Mouse (Mus musculus): ENCODE results near the gene Klra1. TPM values are rescaled to one million over a fixed set of nuclear protein-coding genes. Genes with fewer than 3 reads are reported as not detected.

The Klra1 gene
- not detected in 2 replicates for total RNA-seq (2012; rRNA removed)
- not detected in 2 replicates for total RNA-seq (2014; rRNA removed)
- not detected in 2 replicates for polyA plus RNA-seq (2012; ENCODE audit: insufficient read length, low read depth)

GRCm38 (mm10) chr6:130386750-130387149 is at the start of gene Klra1:
Klra1 (minus strand) TSS chr6:130386874.
- Histone ChIP-seq H3K9ac (ENCODE audit: insufficient read depth, low read depth) (no peak within 1 kb of the TSS), H3K79me2 (replicated peaks; ENCODE audit: control insufficient read depth, extremely low read depth, insufficient read depth, poor library complexity, severe bottlenecking) (no peaks in the 10 kb centered on the region), H3K36me3 (replicated peaks in 1 of 2; ENCODE audit: control insufficient read depth in 1 of 2, insufficient read depth in 1 of 2, low read length in 1 of 2) (no peaks in the 10 kb centered on the region), H3K27me3 (replicated peaks) (no peaks in the 10 kb centered on the region), H3K9me3 (replicated peaks; ENCODE audit: low read length) (no peaks in the 10 kb centered on the region), H3K27ac (ENCODE audit: insufficient read depth, low read depth) (no peak within 1 kb of the TSS), H3K4me2 (ENCODE audit: insufficient read depth, low read depth, poor library complexity, severe bottlenecking) (no peak within 1 kb of the TSS), H3K4me1 (ENCODE audit: control insufficient read depth in 1 of 2, insufficient read depth in 2 of 2) (no peaks in the 10 kb centered on the region), H3K4me3 (replicated peaks in 1 of 3; ENCODE audit: low read depth in 2 of 3, low read length in 2 of 3, poor library complexity in 1 of 3) (no peak within 1 kb of the TSS)
- dilution Hi-C loops (cut with MboI; ENCODE audit: extremely low pct_ligation_motif_present, extremely low pct_unique_long_range_greater_than_20kb, low sequenced_read_pairs): no loop called here
- TF ChIP-seq MEF2A (IDR thresholded peaks at IDR 0.05; ENCODE audit: borderline replicate concordance, low read depth, low read length): no peak
- TF ChIP-seq MAX (IDR thresholded peaks at IDR 0.05; ENCODE audit: low read length): no peak
- TF ChIP-seq TBP (conservative IDR thresholded peaks at IDR 0.05; ENCODE audit: low read depth, low read length): no peak
- TF ChIP-seq CTCF (conservative IDR thresholded peaks at IDR 0.05 in 1 of 2, IDR thresholded peaks at IDR 0.05 in 1 of 2; ENCODE audit: low read depth in 2 of 2, low read length in 2 of 2): no peak
- TF ChIP-seq GABPA (IDR thresholded peaks at IDR 0.05; ENCODE audit: insufficient replicate concordance, low read depth, low read length): no peak
- TF ChIP-seq SMC3 (IDR thresholded peaks at IDR 0.05; ENCODE audit: low read depth, low read length): no peak
- no peak for TF ChIP-seq KAT2A (IDR thresholded peaks at IDR 0.05; ENCODE audit: insufficient replicate concordance, low read length)
- TF ChIP-seq USF2 (conservative IDR thresholded peaks at IDR 0.05; ENCODE audit: low read depth, low read length): no peak
- in situ Hi-C loops (cut with MboI; ENCODE audit: low pct_ligation_motif_present, low pct_unique_long_range_greater_than_20kb, low sequenced_read_pairs): no loop called here
- DNase-seq (ENCODE audit: extremely low read depth): no peak

- no peaks in the 10 kb centered on the region for H3K36me3 ChIP-seq (replicated peaks in 1 of 2; ENCODE audit: control insufficient read depth in 1 of 2, insufficient read depth in 1 of 2, low read length in 1 of 2)
- H3K4me1 ChIP-seq (ENCODE audit: control insufficient read depth in 1 of 2, insufficient read depth in 2 of 2): no peaks in the 10 kb centered on the region
- dilution Hi-C loops (cut with MboI; ENCODE audit: extremely low pct_ligation_motif_present, extremely low pct_unique_long_range_greater_than_20kb, low sequenced_read_pairs): no loop called here
- no peak overlapping the region for H3K4me3 ChIP-seq (replicated peaks in 1 of 3; ENCODE audit: low read depth in 2 of 3, low read length in 2 of 3, poor library complexity in 1 of 3)
- in situ Hi-C loops (cut with MboI; ENCODE audit: low pct_ligation_motif_present, low pct_unique_long_range_greater_than_20kb, low sequenced_read_pairs): no loop called here
- H3K9ac ChIP-seq (ENCODE audit: insufficient read depth, low read depth): no peak overlapping the region
- H3K79me2 ChIP-seq (replicated peaks; ENCODE audit: control insufficient read depth, extremely low read depth, insufficient read depth, poor library complexity, severe bottlenecking): no peaks in the 10 kb centered on the region
- no peak overlapping the region for H3K27ac ChIP-seq (ENCODE audit: insufficient read depth, low read depth)
- H3K27me3 ChIP-seq (replicated peaks): no peaks in the 10 kb centered on the region
- TF ChIP-seq POLR2A (IDR thresholded peaks at IDR 0.05; ENCODE audit: low read depth, low read length): no peak
- H3K4me2 ChIP-seq (ENCODE audit: insufficient read depth, low read depth, poor library complexity, severe bottlenecking): no peak overlapping the region
- H3K9me3 ChIP-seq (replicated peaks; ENCODE audit: low read length): no peaks in the 10 kb centered on the region
- DNase-seq (ENCODE audit: extremely low read depth): no peak
These were observed 42.8 kb upstream of the Klra1 start for GRCm38 (mm10) chr6:130429511-130429910.

GRCm38 (mm10) chr6:130419158-130419557 is 32.5 kb upstream of the Klra1 start:
- in situ Hi-C loops (cut with MboI; ENCODE audit: low pct_ligation_motif_present, low pct_unique_long_range_greater_than_20kb, low sequenced_read_pairs): no loop called here
- TF ChIP-seq ZKSCAN1 (IDR thresholded peaks at IDR 0.05; ENCODE audit: borderline replicate concordance, low read depth, low read length) (no peak), RCOR1 (conservative IDR thresholded peaks at IDR 0.05; ENCODE audit: low read depth, low read length) (no peak), SIN3A (IDR thresholded peaks at IDR 0.05; ENCODE audit: low read length) (no peak), MAX (IDR thresholded peaks at IDR 0.05; ENCODE audit: low read length) (no peak), JUN (IDR thresholded peaks at IDR 0.05; ENCODE audit: insufficient read depth, low read depth, low read length) (no peak), MAZ (IDR thresholded peaks at IDR 0.05; ENCODE audit: low read depth, low read length) (no peak), POLR2AphosphoS2 (IDR thresholded peaks at IDR 0.05; ENCODE audit: low read depth, low read length) (no peak)
- Histone ChIP-seq H3K27ac (ENCODE audit: insufficient read depth, low read depth) (no peak overlapping the region), H3K79me2 (replicated peaks; ENCODE audit: control insufficient read depth, extremely low read depth, insufficient read depth, poor library complexity, severe bottlenecking) (no peaks in the 10 kb centered on the region), H3K9ac (ENCODE audit: insufficient read depth, low read depth) (no peak overlapping the region), H3K4me1 (ENCODE audit: control insufficient read depth in 1 of 2, insufficient read depth in 2 of 2) (no peaks in the 10 kb centered on the region), H3K27me3 (replicated peaks) (no peaks in the 10 kb centered on the region), H3K4me2 (ENCODE audit: insufficient read depth, low read depth, poor library complexity, severe bottlenecking) (no peak overlapping the region), H3K9me3 (replicated peaks; ENCODE audit: low read length) (peaks cover 2% of the 10 kb centered on the region), H3K36me3 (replicated peaks in 1 of 2; ENCODE audit: control insufficient read depth in 1 of 2, insufficient read depth in 1 of 2, low read length in 1 of 2) (no peaks in the 10 kb centered on the region), H3K4me3 (replicated peaks in 1 of 3; ENCODE audit: low read depth in 2 of 3, low read length in 2 of 3, poor library complexity in 1 of 3) (no peak overlapping the region)
- dilution Hi-C loops (cut with MboI; ENCODE audit: extremely low pct_ligation_motif_present, extremely low pct_unique_long_range_greater_than_20kb, low sequenced_read_pairs): no loop called here
- DNase-seq (ENCODE audit: extremely low read depth): no peak

Data from CH12.LX (cell line).